Comparison of ENCODE assay signal across 8 mouse cellular contexts in the genomic region with DNA sequence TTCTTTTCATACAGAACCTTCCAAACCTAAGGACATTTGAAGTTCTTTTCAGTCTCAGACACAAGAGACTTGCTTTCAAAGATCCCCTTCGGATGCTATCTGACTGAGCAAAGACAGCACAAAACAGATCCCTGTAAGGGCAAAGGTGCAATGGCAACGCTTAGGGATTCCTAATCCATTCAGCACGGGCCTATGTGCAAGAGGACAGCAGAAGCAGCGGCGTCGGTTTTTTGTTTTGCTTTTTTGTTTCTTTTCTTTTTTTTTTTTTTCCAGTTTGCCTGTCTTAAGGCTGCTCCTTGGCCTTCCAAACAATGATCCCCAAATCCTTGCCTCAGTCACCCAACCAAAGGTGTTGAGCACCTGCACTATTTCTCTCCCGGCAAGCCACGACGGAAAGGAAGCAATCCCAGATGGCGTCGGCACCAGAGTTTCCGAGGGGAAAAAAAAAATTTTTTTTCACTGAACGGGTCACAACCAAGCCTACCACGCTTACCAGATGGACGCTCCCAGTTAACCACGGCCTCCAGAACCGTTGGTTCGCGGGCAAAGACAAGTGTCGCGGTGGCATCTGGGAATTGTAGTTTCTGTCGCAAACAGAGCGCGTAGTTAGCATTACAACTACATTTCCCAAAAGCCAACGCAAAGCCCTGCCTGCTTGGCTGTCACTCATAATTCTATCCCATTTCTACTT. TPM values are rescaled to one million over a fixed set of nuclear protein-coding genes. Genes with fewer than 3 reads are reported as not detected.
DNase-seq lines count a peak whose midpoint lies in the region; ATAC-seq and TF ChIP-seq lines count a peak whose summit lies in the region.

No protein-coding gene starts in this region.

- H3K4me1 ChIP-seq in bone marrow, adult 2 months (ENCODE audit: control insufficient read depth, insufficient read depth, low read length) = peaks cover 2% of the 10 kb centered on the region
- H3K4me1 ChIP-seq in spleen, adult 2 months (ENCODE audit: control insufficient read depth, insufficient read depth, insufficient read length) = peaks cover 6% of the 10 kb centered on the region; the same call in 1 of the 2 replicates

- no peaks in the 10 kb centered on the region for H3K27me3 ChIP-seq in spleen, adult 2 months (ENCODE audit: control insufficient read depth, insufficient read depth, low read length)

- peaks cover 35% of the 10 kb centered on the region for H3K79me2 ChIP-seq in macrophage (ENCODE audit: inconsistent target)

- DNase-seq in frontal cortex, postnatal 36 days (ENCODE audit: low spot score in 2 of 2) = no peak
- DNase-seq in heart, postnatal 10 days = peak; percentile 89 to 93
- peak; percentile 86 to 88 for DNase-seq in layer of hippocampus, postnatal 36 days
- DNase-seq in spleen, adult 2 months (ENCODE audit: low read depth in 1 of 2, low spot score in 2 of 2) = peak in 1 of 2 experiments; percentile 83

- 4% methylated on average over 25 of the region's 25 CpGs for WGBS in bone marrow, adult 2 months
- WGBS in macrophage (ENCODE audit: missing documents) = 5% methylated on average over 25 of the region's 25 CpGs
- 4% methylated on average over 25 of the region's 25 CpGs for WGBS in spleen, adult 2 months

- peak overlapping the region; percentile 89 for H3K4me3 ChIP-seq in bone marrow, adult 2 months (replicated peaks; ENCODE audit: control insufficient read depth, low read depth, low read length)
- H3K4me3 ChIP-seq in macrophage (ENCODE audit: inconsistent target) = peak overlapping the region; percentile 56
- H3K4me3 ChIP-seq in spleen, adult 2 months (ENCODE audit: extremely low read depth, insufficient read depth, insufficient read length) = peak overlapping the region; percentile 83

- TF ChIP-seq POLR2A in bone marrow, adult 2 months (IDR thresholded peaks at IDR 0.05; ENCODE audit: borderline replicate concordance, control insufficient read depth, low read depth, low read length) = no peak
- TF ChIP-seq POLR2A in spleen, adult 2 months (IDR thresholded peaks at IDR 0.05; ENCODE audit: low read depth, low read length) = no peak

- H3K27ac ChIP-seq in bone marrow, adult 2 months (ENCODE audit: control insufficient read depth, insufficient read depth, low read depth, low read length, poor library complexity) = peak overlapping the region; percentile 89
- H3K27ac ChIP-seq in macrophage = peak overlapping the region; percentile 78
- H3K27ac ChIP-seq in spleen, adult 2 months (ENCODE audit: insufficient read depth, low read length) = peak overlapping the region; percentile 93

- TF ChIP-seq CTCF in bone marrow, adult 2 months (IDR thresholded peaks at IDR 0.05; ENCODE audit: control insufficient read depth, insufficient read depth, low read length) = no peak
- no peak for TF ChIP-seq CTCF in spleen, adult 2 months (IDR thresholded peaks at IDR 0.05; ENCODE audit: extremely low read depth, insufficient read depth, insufficient read length, insufficient replicate concordance)

- intact Hi-C loops in heart, postnatal 10 days (cut with DNase I) = loop anchor here (5.0 kb wide), 1 partner anchor 292 kb away; a partner anchor contains a TSS

- H3K36me3 ChIP-seq in macrophage (ENCODE audit: inconsistent target) = no peaks in the 10 kb centered on the region
- no peaks in the 10 kb centered on the region for H3K36me3 ChIP-seq in spleen, adult 2 months (ENCODE audit: control insufficient read depth, insufficient read depth, low read length)

- peak; percentile 86 for ATAC-seq in frontal cortex, adult (ENCODE audit: low TSS enrichment)
- ATAC-seq in erythroid progenitor cell, adult 5-6 weeks (replicated peaks; ENCODE audit: low FRiP score, poor library complexity, severe bottlenecking) = peak; percentile 88

RNA-seq across cellular contexts. Expression of a gene that starts 0.4 kb away (rescaled TPM):
- 13.6 and 20.2 TPM in 2 replicates for polyA plus RNA-seq in bone marrow, adult 2 months (2011; ENCODE audit: insufficient read depth, insufficient read length, low replicate concordance, missing spikeins)
- 46.9 and 72.1 TPM in 2 replicates for total RNA-seq in erythroid progenitor cell, adult 5-6 weeks (2015; ENCODE audit: low replicate concordance)
- total RNA-seq in erythroid progenitor cell, adult 5-6 weeks (2017; ENCODE audit: low replicate concordance) = 29.8 and 46.5 TPM in 2 replicates
- total RNA-seq in heart, postnatal 10 days (2021) = 1 to 10 TPM; 4.4 to 6.2 TPM
- total RNA-seq in layer of hippocampus, postnatal 36 days (2021) = 1 to 10 TPM; 7.0 to 7.9 TPM
- total RNA-seq in macrophage (2018; cell fraction: chromatin; rRNA removed) = 10 to 100 TPM in 19 of 26 experiments, 1 to 10 TPM in 7; 1.1 to 48.5 (median 24.5) TPM
- 1 to 10 TPM; 1.6 to 6.6 (median 4.3) TPM for total RNA-seq in macrophage (2018; cell fraction: cytosol; rRNA removed)
- 10 to 100 TPM in 16 of 26 experiments, 1 to 10 TPM in 9, under 1 TPM in 1; 0.98 to 36.0 (median 13.1) TPM for total RNA-seq in macrophage (2018; cell fraction: nucleus; rRNA removed)
- 3.9 to 8.9 TPM (median 4.9 TPM) in 3 replicates for polyA plus RNA-seq in macrophage (2018)
- polyA plus RNA-seq in spleen, adult 2 months (2012; rRNA removed) = 1.2 and 1.4 TPM in 2 replicates

RNA-seq across cellular contexts. Expression of a gene that starts 0.5 kb away (rescaled TPM):
- polyA plus RNA-seq in bone marrow, adult 2 months (2011; ENCODE audit: insufficient read depth, insufficient read length, low replicate concordance, missing spikeins) = 26.3 and 28.6 TPM in 2 replicates
- 64.5 and 88.9 TPM in 2 replicates for total RNA-seq in erythroid progenitor cell, adult 5-6 weeks (2015; ENCODE audit: low replicate concordance)
- total RNA-seq in erythroid progenitor cell, adult 5-6 weeks (2017; ENCODE audit: low replicate concordance) = 56.7 and 62.6 TPM in 2 replicates
- total RNA-seq in heart, postnatal 10 days (2021) = 100 to 1,000 TPM in 1 of 2 experiments, 10 to 100 TPM in 1; 52.8 to 110 TPM
- total RNA-seq in layer of hippocampus, postnatal 36 days (2021) = 10 to 100 TPM; 47.1 to 51.7 TPM
- total RNA-seq in macrophage (2018; cell fraction: chromatin; rRNA removed) = 100 to 1,000 TPM in 6 of 26 experiments, 10 to 100 TPM in 20; 10.9 to 200 (median 52.2) TPM
- total RNA-seq in macrophage (2018; cell fraction: cytosol; rRNA removed) = 100 to 1,000 TPM in 14 of 26 experiments, 10 to 100 TPM in 12; 16.8 to 272 (median 104) TPM
- total RNA-seq in macrophage (2018; cell fraction: nucleus; rRNA removed) = 100 to 1,000 TPM in 9 of 26 experiments, 10 to 100 TPM in 17; 16.5 to 264 (median 75.3) TPM
- polyA plus RNA-seq in macrophage (2018) = 120 to 232 TPM (median 153 TPM) in 3 replicates
- 34.8 and 36.6 TPM in 2 replicates for polyA plus RNA-seq in spleen, adult 2 months (2012; rRNA removed)

Comparison
In these comparisons a context has a peak if more than half of its experiments do, and no peak if none do; other contexts are left out.
1. DNase-seq: peak in heart, postnatal 10 days (2 of 2) and layer of hippocampus, postnatal 36 days (2 of 2); none in frontal cortex, postnatal 36 days (0 of 2).
2. Peak in every context shown above with its lines, with median percentiles within 50 percentile points of each other: H3K27ac ChIP-seq and H3K4me3 ChIP-seq.